Mouse (Mus musculus) WW6 (cell line): ENCODE measurements at regions not wholly inside any gene's neighbourhood (a gene's known extent, or its start where the extent isn't known, plus 50 kb on each side); places are given as distances from the start of the nearest gene placed in this dataset.

Source experiments
- DNase-seq: peaks from one replicate; pipeline ENCODE4 v3.0.0-alpha.2; 2013; ENCODE audit warnings: low read depth, low spot score

DNA sequence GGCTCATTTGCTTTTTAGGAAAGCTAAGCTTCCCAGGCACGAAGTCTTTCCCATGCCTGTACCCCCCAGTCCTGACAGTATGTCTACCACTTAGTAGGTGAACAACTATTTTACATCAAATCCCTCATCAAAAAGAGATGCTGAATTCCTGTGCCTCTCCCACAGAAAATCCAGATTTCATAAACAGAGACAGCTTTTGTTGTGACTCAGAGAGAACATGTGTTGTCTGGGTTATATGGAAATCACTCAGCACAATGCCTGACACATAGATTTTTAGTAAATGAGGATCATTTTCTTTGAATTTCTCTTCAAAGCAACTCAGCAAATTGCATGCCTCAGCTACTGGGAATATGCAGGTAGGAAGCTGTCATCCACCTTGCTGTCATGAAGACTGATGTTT lies 193.5 kb downstream of the Usp46 start:
- DNase-seq: no peak

DNA sequence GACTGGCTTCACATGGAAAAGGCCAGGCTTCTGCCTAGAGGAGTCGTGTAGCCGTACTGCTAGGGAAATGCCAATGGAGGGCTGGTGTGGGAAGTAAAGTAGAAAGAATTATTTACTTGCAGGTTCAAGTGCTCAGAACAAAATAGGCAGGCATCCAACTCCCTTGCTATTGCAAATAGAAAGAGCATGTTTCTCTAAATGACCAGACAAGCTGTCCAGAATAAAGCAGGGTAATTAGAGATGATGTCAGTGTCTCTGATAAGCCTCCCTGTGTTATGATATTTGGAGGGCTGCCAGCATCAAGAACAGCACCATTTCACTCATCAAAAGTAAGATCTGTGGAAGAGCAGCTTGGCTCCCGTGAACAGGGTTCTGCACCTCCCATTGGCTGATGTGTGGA lies 192.4 kb downstream of the Usp46 start:
- no peak for DNase-seq

DNA sequence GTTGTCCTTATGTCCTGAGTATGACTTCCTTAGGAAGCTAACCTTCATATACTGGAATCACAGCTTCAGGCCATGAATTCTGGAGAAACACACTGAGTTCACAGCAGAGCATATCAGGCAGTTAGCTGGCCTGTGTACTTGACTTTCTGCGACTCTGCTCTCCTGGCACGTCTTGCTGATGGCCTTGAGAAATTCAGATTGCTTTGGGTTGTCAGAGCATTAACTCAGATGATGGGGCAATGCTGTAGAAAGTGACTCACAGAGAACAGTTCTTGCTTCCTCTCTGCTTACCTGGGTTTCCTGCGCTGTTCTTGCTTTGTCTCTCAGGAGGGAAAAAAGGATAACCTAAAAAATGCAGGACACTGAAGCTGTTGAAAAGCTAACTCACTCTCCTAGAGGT lies 187.3 kb downstream of the Usp46 start:
- no peak for DNase-seq

DNA sequence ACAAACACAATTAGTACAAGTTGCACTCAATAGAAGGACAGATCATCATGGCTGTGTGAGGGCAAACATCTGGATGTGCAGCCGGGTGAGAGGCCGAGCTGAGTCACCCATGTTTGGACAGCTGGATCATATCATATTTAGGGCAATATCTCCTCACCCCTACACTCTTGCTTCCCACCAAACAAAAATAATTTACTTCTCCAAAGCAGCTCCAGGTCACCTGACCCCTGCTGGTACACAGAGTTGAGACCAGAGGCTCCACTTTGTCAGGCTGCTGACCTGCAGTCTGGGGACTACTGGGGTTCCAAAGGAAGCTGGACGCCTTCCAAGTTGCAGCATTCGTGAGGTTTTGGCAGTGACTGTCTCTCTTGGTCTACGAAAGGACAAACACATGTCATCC lies 186.3 kb downstream of the Usp46 start:
- no peak for DNase-seq

DNA sequence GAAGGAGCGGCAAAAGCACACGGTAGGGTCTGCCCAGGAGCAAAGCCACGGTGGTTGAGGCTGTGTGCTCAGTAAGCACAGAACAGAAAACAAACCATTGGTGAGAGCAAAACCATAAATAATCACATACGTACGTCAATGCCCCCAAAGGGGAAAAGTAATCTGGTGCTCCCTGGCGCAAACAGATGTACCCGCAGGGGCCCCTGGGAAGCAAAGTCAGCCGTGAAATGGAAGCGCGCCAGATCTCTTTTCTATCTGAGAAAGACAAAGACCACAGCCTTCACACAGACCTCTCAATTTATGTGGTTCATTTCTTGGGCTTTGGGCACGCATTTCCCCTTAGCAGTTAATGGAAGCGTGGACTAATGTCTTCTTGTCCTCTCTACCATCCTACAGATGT lies 183.2 kb downstream of the Usp46 start:
- DNase-seq: no peak

DNA sequence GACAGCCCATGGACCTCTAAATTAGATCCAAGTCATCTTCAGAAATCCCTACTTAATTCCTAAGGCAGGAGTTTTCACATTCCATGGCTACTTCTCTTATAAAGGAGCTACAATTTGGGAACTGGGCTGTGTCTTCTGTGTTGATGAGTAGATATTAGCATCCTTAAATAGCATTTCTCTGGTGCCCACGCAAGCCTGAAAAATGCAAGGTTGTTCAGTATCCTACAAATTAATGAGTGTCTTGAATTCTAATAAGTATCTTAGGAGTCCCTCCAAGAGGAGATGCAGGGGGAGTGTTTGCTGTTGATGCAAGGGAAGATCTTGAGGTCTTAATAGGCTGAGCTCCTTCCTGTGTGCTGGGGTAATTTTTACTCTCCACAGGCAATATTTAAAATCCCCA lies 182.5 kb downstream of the Usp46 start:
- no peak for DNase-seq

DNA sequence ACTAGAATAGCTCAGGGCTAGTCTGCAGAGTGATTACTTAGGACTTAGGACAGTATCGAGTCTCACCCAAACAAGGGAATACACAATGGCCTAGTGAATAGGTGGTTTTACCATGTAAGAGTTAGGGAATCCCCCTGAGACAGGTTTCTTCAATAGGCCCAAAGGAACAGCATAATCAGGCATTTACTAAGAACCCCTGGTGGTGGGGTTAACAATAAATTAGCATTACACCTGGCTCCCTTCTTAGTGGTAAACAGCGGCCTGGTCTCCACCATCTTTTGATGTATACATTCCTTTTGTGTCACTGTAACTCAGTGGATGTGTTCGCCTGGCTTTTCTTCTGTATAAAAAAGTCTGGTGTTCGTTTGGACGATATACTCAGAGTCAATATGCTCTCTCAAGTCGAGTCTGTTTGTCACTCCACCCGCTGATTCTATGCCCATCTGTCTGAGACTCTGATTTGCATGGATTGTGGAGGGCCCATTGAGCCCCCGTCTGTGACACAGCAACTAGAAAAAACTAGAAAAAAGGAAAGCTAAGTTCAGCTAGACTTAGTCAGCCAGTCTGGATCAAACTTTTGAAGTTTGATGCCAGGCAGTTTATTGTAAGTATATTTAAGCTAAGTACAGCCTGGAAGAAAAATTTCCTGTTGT lies 180.8 kb downstream of the Usp46 start:
- no peak for DNase-seq

DNA sequence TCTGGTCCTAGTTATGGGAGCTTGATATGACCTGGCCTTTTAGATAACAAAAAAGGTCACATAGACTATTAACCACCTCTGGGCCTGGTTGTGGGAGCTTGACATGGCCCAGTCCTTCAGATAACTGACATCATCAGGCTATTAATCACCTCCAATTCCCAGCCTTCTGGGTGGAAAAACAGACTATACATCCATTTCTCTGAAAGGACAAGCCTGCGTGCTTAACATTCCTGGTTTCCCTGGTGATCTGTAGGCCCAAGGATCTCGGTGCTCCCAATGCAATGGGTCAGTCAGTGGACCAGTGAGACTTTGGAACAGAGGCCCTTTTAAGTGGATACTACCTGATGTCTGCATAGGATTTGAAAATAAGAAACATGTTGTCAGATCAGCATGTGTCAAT lies 179.8 kb downstream of the Usp46 start:
- DNase-seq: no peak

DNA sequence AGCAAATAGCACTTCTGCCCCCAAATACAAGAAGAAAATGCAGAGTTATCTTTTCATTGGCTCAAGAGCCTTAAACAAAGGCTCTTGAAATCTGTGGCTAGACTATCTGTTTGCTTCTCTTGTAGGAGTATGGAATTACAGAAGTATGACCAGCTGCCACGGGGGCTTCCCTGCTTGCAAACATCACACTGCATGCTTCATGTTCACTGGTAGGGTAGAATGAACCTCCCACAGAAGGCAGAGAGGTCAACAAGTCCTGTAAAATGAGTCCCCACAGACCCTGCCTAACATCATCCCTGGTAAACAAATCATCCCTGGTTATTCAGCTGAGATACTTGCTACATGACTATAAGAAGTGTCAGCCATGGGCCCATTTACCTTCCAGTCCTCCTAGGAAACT lies 178.9 kb downstream of the Usp46 start:
- no peak for DNase-seq

DNA sequence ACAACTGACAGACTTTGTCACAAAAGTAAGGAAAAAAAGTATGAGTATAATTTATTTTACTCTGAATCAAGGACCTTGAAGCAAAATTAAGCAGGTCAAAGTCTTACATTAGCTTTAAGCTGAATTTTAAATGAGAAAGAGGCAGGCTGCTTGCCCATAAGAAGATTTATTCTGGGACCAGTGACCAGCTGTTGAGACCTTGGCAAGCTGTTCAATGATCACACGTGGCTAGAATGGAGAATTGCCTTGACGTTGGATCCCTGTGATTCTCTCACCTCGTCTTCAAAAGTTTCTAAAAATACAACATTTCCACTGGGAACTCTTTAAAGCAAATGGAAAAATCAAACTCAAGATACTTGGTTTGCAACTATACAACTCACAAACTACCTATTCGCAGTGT lies 177.3 kb downstream of the Usp46 start:
- DNase-seq: no peak

DNA sequence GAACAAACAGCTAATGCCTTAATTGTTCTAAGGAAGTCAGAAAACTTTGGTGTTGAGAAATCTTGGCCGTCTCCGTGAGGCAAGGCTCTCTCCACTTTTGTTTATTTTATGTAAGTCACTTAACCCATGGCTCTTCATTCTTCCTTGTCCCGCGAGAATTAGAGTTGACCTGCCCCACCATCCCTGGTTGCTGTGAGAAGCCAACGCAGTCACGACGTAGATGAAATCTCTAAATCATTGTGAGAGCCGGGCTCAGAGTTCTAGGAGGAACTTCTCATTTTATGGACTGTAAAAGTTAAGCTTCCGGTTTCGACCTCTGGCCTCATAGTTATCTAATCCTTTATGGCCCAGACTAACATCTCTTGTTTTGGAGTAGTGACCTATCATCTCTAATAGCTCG lies 176.6 kb downstream of the Usp46 start:
- no peak for DNase-seq

DNA sequence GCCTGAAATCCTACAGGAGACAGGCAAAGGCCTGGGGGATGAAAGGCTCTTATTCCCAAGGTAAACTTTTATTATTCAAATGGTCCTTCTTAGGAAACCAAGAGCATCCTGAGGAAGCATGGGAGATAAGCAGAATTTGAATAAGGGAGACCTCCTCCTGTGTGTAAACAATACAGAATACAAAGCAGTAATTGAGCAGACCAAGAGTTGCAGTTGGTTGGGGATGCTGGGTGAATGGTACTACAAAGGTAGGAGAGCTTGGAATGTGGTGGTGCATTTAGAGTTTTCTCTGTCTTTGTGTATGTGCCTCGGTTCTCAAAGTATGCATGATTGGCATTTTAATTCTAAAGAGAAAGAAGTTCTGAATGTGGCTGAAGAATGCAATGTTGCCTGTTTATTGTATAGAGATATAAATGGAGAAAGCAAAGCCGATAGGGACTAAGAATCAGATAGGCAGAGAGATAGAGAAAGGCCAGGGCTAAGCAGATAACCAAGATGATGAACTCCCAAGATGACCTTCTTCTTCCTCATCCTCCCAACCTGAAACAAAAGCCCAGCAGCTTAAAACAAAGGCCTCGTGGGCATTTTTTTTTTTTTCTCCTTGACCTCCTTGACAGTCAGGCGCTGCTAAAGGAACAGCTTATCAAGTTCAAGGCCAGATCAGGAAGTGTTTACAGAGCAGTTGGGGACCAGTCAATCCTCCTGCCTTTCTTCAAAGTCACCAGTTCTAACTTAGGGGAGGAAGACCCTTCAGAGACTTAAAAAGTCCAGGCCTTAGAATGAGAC lies 175.6 kb downstream of the Usp46 start:
- peak; percentile 55 for DNase-seq

DNA sequence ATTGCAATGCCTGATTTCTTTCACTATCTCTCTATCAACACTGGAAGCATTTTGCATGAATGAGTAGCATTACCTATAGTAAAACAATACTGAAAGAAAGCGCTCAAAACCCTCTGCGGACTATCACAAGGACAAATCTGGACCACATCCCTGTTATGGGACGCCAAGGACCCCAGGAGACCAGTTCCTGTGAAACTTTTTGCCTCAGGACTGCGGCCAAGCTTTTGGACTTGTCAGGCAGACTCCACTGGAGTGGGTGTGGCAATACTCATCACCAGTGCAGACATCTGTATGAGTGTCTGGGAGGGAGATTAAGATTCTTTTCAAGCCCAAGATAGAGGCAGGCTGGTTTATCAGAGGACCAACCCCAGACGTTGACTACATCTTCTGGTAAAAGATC lies 173.0 kb downstream of the Usp46 start:
- DNase-seq: no peak

DNA sequence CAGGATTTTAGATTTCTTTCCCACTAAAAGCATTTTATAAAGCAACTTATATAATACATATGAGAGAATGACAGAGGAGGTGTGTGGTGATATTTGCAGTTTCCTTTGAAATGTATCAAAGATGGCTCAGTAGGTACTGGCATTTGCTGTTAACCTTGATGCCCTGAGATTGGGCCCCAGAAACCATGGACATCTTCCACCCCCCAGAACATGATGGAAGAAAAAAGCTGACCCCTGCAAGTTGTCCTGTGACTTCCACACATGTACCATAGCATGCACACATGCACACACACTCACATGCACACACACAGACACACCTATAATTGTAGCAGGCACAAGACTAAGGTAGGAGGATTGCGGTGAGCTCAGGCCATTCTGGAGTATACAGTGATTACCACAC lies 171.4 kb downstream of the Usp46 start:
- DNase-seq: no peak

DNA sequence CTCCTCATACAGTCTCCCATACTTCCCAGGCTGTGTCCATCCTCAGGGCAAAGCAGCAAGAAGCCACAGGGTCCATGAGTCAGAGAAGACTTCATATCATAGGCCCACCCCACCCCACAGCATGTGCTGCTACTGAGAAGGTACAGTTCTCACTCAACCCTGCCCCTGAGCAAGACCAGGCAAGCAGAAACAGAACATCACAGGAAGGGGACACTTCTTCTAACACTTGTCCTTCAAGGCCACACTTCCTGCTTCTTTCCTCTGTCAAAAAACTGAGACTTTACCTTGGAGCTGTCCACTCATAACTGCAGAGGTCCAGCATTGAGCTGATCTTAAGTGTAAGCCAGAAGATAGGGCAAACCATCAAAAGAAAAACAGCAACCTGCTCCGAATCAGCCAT lies 166.6 kb downstream of the Usp46 start:
- no peak for DNase-seq

DNA sequence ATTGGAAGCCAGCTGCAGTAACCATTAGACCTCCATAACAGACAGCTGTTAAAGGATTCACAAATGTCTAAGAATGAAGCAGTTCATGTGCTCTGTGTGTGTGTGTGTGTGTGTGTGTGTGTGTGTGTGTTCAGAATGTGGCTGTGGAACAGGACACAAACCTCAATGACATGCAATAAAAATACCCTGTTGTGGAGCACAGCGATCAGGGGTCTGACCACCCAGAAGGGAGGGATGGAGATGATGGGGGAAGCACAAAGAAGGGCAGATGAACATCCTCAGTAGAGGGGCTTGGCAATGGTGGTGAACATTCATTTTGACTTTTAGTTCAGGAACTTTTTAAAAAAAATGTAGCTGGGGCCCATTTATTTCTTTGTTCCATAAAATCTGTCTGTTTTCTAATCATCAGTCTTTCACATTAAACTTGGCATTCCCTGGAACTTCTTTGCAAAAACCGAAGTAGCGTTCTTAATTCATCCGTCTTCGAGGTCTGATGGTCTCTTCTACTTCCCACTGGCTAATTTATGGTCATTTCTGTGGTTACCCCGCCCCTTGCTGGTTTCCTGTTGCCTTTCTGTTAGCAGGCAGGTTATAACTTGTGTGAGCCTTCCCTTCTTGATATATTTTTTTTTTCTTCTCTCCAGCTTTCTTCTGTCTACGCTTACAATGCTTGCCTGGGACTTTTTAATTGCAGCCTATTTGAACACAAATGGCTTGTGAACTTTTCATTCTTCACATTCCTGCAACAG lies 165.6 kb downstream of the Usp46 start:
- DNase-seq: no peak

DNA sequence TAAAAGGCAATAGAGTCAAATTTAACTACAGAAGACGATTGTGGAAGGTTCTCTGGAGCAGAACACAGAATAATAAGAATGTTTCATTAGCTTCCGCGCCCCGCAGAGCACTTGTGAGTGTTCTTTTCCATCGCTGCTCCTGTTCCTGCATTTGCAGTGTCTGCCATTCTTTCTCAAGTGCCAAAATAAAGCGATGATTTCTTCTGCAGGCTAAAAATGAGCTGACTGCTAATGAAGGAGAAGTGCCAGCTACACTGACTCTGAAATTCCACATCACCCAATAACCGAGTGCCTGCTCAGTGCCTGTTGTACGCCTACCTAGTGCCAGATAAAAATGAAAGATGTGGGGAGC lies 165.0 kb downstream of the Usp46 start:
- no peak for DNase-seq

DNA sequence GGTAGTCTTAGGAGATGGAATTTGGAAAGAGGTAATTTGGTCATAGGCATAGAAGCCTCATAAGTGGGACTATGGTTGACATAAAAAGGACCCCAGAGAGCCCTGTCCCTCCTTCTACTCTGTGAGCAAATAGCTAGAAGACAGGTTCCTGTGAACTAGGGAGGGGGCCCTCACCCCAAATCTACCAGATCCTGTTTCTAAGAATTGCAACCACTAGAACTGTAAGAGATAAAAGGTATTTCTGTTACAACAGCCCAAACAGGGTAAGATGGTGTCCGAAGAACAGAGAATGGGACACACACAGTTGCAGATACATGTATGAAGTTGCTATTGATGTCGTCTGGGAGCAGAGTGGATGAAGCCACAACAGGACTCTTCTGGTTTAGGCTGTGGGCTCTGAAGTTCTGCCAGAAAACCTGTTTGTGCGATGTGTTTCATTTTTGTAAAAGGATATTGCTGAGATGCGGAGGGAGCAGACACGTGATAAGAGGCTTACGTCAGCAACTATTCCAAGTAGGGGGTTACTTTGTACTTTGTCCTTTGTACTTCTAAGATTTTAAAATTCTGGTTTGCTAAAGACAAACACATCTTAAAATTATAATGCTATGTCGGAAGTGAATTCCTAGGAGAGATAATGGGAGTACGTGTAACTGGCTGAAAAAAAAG lies 164.0 kb downstream of the Usp46 start:
- no peak for DNase-seq

DNA sequence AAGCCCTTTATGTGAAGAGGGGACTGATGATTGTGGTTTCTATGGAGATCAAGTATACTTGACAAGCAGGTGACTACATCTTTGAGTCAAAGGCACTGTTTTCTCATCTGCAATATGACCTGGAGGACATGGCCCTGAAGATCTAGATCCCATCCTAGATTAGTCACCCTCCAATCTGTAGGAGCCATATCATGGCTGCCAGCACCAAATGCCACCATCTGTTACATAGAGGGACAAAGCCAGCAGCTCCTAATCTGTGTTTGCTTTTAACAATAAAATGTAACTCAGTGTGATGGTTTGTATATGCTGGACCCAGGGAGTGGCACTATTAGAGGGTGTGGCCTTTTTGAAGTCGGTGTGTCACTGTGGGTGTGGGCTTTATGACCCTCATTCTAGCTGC lies 156.1 kb downstream of the Usp46 start:
- no peak for DNase-seq

DNA sequence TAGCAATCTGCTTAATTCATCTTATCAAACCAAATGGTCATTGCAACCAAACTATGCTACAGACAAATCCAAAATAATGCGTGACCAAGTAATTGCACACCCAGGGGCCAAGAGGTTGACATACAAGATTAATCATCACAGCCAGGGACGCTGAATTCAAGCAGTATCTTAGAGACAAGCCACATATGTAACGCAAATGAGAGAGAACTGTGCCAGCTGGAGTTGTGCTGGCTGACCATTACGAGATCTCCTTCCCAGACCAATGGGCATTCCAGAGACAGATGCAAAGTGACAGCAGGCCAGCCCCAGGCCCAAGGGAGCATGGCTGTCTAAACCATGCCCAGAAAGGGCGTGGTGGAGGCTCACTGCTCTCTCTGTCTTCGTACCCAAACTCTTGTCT lies 155.1 kb downstream of the Usp46 start:
- no peak for DNase-seq

DNA sequence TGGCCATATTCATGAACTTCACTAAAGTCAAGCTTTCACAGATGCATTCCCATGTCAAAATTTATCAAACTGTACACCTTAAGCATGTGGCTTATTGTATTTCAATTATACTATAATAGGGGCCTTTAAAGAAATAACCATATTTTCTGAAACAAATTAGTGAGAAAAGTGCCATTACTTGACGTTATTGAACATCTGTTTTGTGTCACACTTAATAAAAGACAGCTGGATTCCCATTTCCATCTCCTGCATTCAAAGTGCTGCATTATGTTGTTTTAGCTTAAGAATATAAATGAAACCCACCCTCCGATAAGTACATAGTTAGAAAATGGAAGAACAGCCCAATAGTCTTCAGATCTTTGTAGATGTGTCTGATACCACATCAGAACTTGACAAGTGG lies 150.2 kb downstream of the Usp46 start:
- no peak for DNase-seq

DNA sequence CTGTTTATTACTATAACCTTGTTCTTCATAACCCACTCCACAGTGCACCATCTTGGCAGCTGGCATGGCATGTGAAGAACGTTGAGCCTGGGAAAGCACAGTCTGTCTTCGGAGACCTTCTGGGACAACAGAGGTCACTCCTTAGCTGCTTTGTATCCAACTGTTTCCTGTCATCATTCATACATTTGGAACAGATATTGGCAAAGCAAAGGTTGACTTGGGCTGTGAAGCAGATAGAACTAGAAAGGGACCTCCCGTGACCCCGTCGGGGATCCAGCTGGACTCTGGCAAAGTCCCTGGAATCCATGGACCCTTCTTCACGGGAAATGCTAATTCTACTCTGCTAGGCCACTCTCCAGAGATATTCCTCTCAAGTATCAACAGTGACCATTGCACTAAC lies 148.3 kb downstream of the Usp46 start:
- DNase-seq: no peak
